Mouse (Mus musculus): Measurements from ENCODE around the gene Pkd2.
"Not testable (repeated sequence)": the region's sequence is repeated elsewhere in the genome, so short reads cannot be mapped to it uniquely, and the experiment has no call there.

Pkd2 gene

DNA sequence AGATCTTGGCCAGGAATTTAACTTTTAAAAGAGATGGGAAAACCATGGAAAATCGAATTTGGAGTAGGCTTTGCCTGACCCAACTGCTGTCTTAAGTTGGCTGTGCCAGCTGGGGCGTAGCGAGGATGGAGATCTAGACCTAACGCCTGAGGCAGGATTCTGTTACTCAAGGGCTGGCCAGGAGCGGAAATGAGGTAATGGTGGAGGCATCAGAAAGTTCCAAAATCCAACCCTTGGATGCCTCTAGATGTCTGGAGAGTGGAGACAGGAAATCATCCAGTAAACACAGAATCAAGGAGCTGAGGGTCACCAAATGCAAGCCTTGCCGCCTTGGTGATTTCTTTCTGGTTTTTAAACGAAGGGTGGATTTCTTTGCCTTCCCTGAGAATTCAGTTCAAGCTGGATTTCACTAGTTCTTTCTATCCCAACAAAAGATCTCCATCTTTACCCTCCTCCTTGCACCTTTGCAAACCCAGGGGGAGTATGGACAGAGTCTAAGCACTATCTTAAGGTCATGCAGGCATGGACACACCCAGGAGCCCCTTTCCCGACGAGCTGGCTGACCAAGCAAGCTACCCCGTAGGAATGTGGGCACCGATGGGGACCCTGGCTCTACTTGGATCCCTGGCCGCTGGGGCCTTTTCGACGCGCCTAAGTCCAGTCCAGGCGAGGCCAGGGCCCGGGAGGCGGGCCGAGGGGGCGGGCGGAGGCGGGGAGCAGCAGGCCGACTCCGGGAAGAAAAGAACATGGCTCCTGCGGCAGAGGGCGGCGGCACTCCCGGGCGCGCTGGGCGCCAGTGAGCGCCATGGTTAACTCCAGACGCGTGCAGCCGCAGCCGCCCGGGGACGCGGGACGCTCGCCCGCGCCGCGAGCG is at the start of gene Pkd2:
Gene Pkd2 (plus strand): TSS at position 619 of the 874 bp plus-strand sequence.
- DNase-seq (ENCODE audit: low read depth): peak; percentile 56

DNA sequence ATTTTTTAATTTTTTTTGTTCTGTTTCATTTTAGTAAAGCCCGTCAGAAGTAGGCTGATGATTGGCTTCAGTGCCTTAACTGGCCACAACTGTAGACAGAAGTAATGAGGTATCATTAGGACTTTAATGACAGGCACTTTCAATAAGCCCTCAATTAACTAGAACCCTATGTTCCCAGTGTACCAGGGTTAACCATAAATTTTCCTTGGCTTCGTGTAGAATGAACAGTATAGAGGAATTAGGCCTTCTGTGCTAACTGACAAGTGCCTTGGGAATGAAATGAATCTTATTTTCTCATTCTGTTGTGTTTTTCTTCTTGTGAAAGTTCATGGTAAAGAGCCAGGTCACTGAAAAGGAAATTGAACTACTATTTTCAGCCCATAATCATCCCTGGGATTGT is 43.3 kb upstream of the Pkd2 start:
- DNase-seq (ENCODE audit: low read depth): no peak

DNA sequence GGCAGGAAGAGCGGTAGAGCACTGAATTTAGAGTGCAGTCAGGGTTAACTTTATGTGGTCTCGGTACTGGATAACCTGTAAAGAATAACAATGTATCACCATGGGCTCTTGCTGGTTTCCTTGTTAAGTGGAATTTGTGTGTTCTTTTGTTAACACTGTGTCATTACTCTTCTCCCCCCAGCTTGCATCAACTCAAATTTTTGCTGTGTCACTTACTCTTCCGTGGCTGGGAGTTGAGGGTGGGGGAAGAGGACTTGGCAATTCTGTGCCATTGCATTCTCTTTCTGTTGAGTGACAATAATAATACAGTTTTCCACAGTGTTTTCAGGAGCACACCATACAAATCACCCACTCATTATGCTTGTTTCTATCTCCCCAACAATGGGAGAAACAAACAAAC is 42.2 kb upstream of the Pkd2 start:
- DNase-seq (ENCODE audit: low read depth): peak; percentile 54

DNA sequence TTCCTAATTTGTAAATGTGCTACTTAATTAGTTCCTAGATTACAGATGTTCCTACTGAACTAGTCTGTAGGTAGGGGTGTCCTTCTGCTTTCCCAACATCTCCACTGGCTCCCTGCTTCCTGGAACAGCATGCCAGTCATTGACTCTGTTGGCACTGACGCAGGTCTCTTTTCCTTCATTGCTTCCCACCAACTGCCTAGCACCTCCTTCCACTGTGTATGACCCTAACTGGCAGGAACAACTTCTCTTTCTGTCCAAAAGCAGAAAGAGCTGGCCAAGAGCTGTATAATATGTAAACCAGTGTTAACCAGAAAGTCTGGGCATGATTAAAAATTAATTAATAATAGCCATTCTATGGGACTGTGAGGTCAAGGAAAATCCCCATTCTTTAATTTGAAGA is 41.5 kb upstream of the Pkd2 start:
- no peak for DNase-seq (ENCODE audit: low read depth)

DNA sequence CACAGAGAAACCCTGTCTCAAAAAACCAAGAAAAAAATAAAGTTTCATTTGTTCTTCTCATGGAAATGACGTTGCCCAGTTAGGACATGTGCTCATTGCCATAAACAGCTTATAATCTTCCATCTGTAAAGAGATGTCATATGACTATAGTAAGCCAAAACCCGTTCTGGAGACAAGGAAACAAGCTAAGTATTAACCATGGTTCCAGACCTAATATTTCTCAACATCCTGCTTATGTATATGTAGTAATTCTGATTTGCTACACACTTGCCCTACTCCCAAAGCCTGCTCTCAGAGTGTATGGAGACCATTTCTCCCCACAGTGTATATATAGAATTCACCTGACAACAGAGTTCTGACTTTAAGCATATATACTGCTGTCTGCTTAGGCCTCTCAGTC is 37.2 kb upstream of the Pkd2 start:
- no peak for DNase-seq (ENCODE audit: low read depth)

DNA sequence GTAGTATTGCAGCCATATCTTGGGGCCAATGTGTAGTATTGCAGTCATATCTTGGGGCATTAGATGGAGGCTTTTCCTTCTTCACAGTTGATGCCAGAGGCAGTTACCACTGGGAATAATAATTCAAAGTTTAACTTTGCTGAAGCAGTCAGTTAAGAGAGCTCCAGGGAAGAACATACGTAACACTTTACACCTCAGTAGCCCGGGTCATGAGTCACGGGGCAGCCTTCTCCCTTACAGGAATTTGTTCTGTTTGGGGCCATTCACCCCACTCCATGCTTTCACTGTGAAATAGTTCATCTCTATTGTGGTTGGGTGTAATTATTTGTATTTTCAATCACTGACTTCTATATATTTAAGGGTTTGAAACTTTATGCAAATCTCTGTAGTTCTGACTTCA is 35.4 kb upstream of the Pkd2 start:
- no peak for DNase-seq (ENCODE audit: low read depth)

DNA sequence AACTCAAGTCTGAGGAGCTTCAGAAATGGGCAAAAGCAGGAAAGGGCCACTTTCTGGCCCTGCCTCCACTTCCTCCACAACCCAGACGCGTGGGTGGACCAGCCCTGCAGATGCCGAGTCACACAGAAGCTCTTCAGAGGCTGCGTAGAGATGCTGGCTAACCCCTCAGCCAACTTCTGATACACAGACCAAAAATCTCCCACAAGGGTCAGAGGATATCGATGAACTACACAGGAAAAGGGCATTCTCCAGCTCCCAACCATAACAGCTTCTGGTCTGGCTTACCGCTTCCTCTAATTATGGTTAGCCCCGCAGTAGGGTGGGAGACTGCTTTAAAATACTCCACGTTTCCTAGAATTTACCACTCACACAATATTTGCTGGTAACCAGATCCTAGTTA is 33.3 kb upstream of the Pkd2 start:
- DNase-seq (ENCODE audit: low read depth): no peak

DNA sequence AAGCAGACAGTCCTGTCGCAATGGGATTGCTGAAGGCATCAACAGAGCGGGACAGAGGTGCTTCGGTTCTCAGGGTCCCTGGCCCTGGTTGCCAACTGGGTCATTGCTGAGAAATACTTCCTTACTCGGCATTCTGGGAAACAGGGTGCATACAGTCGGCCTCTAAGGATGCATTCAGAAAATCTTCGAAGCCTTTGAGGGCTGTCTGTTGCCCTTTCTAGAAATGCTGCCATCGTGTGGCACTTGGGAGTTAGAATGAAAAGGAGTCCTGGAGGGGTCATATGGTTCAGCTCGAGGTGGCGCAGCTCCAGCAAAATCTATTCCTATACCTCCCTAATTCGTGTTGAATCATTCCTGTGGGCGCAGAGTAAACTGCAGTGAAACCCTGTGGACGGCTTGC is 26.4 kb upstream of the Pkd2 start:
- peak; percentile 82 for DNase-seq (ENCODE audit: low read depth)

DNA sequence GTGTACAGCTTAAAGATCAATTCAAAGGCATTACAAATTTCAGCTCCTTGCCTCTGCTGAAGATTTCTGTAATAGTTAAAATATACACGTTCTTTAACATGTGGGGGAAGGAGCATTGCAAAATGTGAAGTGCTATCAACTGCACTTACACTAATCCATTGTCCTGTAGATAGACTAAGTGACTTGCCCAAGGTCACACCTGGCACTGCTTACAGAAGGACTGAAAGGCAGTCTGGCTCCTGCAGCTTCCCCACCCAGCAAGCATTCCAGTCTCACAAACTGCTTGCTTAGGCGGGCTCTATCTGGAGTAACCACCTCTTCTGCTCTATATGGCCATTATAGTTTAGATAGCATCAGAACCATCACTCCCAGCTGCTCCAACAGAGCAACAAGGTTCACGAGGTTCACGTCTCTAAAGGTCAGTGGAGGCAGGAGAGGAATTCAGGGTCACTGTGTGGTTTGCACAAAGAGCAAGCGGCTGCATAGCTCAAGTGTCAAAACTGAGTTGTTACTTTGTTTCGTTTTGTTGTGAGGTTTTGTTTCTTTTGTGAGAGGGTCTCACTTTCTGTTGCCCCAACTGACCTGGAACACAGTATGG is 25.2 kb upstream of the Pkd2 start:
- peak; percentile 60 for DNase-seq (ENCODE audit: low read depth)

DNA sequence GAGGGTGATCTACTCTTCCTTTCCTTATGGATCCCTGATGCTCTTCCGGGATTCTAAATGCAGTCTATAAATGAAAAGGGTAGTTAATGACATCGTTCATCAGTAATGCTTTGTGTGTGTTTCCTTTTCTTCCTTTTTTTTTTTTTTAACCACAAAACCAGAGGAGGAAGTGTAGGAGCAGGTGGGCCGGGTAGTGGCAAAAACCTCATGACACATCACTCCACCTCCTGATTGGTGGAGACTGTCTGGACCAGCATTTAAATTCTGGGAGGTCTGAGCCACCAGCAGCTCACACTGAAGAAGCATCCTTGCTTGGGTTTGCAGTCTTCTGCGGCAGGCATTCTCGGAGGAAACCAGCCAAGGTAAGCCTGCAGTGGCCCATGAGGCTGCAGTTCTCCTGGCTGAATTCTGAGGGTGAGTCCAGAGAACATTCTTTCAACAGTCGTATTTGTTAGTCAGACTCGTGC is 24.4 kb upstream of the Pkd2 start, which contains the start of gene Spp1:
Gene Spp1 (plus strand): TSS at position 284 of the 467 bp plus-strand sequence.
- peak; percentile 96 for DNase-seq (ENCODE audit: low read depth)

DNA sequence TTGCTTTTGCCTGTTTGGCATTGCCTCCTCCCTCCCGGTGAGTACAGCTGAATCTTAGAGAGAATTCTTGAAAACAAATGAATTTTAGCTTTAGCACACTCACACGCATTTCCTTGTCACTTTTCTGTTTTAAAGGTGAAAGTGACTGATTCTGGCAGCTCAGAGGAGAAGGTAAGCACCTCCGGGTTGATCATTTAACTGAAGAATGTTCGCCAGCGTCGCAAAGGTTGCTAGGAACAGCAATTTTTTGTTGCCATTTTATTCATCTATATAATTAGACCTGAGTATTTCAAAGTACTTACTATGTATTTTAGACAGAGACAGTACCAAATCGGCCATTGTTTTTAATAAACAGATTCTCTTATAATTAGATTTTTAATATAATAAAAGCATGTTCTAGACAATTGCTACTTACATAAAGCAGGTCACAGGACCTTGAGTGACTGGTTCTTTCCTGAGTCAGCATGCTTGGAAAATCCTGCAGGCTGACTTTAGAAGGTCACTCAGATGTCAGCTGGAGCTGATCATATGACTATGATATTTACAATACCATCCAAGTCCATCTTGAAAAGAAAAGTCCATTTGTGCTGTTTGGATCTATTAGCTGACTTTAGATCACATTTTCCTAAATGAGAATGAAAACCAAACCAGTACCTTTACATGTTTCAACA is 22.7 kb upstream of the Pkd2 start:
- no peak for DNase-seq (ENCODE audit: low read depth)

DNA sequence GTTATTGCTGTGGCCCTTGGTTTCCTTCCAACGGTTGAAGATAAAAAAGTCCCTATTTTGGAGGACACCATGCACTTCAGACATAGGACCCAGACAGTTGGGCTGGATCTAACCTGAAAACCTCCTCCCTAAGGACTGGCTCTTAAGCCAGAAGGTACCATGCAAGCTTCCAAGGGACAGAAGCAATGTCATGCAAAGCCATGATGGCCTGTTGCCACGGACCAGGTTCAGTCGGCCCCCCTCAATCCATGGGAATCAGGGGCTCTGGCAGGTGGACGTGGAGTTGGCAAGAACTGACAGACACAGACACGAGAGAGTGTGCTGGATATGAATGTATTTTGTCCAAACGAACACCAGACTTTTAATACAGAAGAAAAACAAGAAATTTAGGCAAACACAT is 16.9 kb upstream of the Pkd2 start:
- no peak for DNase-seq (ENCODE audit: low read depth)

DNA sequence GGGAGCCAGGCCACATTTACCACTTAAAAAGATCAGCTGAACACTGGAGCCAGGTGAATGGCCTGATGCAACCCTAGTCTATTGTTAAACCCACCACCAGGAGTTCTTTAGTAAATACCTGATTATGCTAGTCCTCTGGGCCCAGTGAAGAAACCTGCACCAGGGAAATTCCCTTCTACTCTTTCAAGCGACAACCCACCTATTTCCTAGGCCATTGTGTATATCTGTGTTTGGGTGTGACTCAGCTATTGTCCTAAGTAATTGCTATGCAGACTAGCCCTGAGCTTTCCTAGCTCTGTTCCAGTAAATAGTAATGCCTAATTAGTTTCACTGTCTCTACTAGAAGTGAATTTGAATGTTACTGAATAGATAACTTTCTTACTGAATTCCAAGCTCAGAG is 16.4 kb upstream of the Pkd2 start:
- DNase-seq (ENCODE audit: low read depth): no peak

DNA sequence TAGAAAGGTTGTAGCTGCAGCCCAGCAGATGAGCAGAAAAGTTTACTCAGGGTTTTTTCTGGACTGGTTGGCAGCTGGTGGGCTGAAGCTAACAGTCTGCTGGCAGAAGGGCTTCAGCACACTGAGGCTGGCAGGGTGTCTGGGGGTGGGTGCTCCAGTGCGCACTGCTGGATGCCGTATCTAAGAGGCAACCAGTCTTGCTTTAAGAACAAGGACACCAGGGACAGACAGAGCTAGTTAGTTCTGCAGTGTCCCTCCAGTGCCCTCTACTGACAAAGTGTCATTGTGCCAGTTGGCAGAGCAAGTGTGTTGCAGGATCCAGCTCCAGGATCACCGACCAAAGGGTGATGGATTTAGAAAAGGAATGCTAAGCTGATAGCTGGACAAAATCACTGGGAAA is 13.1 kb upstream of the Pkd2 start:
- peak; percentile 86 for DNase-seq (ENCODE audit: low read depth)

DNA sequence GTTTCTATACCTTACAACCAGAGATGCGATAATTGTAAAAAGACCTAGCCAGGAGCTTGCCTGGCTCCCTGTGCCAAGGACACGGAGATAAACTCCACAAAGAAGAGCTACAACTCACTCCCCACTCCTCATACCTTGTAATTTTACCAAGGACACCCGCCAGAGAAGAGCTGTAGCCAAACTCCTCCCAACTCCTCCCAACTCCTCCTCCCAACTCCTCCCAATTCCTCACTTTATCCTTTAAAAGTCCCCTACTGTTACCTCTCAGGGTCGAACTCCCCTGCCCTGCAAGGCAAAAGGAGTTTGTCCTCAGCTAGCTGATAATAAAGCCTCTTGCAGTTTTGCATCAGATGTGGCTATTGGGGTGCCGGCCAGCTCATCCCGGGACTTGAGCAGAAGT is 10.9 kb upstream of the Pkd2 start:
- DNase-seq (ENCODE audit: low read depth): not testable (repeated sequence)

DNA sequence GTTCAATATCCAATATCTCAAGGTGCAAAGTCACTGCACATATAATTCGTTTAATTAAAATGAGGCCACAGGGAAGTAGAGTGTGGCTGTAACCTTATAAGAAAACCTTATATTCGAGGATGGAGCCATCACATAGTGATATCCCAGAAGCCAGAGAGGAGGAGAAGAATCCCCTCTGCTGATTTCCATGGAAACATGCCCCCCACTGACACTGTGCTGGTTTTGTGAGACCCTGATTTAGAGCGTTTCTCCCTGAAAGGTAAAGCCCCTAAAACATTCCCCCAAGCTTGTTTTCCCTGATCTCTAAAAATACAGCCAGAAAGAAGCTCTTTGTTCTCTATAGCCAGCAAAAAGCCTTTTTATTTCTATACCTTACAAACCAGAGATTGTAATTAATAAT is 9.8 kb upstream of the Pkd2 start:
- no peak for DNase-seq (ENCODE audit: low read depth)

DNA sequence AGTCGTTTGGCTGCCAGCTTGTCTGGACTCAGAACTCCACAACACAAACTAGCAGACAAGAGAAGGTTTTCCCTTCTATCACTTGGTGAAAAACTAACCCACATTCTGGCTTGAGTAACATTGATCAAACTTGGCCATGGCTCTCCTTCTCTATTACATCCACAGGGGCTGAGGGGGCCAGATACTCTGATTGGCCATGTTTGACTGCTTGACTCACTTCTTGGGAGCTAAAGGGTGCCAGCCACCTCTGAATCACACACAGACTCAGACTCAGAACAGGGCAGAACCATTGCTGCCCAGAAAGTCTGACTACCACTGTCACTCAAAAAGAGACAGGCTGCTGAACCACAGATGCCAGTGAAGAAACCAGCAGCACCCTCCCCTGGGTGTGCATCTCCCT is 6.2 kb upstream of the Pkd2 start:
- DNase-seq (ENCODE audit: low read depth): no peak

DNA sequence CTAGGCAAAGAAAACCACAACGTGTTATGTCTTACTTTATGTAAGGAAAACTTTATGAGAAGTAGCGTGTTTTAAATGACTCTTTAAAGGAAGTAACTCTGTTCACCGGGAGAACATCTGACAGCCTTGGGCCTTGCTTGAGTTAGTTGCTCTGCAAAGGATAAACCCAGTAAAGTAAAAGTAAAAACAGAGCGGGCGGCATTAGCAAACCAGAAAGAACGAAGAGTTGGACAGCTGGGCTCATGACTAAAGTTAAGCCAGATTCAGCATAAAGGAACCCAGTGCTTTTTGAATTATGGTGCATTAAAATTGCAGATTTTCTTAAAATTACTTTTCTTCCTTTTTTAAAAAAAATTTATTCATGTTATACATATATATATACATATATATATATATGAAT is 4.7 kb upstream of the Pkd2 start:
- no peak for DNase-seq (ENCODE audit: low read depth)

DNA sequence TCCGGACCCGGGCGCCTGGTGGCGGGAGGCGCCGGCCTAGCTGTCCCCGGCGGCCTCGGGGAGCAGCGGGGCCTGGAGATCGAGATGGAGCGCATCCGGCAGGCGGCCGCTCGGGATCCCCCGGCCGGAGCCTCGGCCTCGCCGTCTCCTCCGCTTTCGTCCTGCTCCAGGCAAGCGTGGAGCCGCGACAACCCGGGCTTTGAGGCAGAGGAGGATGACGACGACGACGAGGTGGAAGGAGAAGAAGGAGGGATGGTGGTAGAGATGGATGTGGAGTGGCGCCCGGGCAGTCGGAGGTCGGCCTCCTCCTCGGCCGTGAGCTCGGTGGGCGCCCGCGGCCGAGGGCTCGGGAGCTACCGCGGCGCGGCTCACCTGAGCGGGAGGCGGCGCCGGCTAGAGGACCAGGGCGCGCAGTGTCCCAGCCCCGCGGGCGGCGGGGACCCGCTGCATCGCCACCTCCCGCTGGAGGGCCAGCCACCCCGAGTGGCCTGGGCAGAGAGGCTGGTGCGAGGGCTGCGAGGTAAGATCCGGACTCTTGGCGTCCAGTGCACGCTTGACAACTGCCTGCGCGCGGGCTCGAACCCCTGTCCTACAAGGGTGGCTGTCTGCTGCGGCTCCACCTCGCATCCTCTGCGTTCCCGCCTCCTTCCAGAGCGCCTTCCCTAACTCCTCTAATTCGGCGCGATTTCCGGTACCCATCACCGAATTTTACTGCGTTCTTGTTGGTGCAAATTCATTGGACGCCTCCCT is 631 bp downstream of the Pkd2 start:
- DNase-seq (ENCODE audit: low read depth): no peak

DNA sequence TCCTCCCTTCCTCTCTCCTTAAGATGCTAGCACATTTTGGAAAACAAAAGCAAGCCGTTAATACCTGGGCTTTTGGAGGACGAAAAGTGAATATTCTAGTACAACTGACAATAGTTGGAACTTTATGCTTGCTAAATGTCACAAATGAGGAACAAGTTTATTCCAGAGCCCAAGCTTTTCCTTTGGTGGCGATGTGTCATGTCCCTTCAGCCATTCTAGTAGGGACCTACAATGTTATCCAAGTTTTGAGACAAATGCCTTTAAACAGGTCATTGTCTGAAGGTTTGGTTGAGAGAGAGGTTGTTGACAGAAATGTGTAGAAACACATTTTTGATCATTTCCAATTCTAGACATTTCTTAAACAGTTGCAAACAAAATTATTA is 1.2 kb downstream of the Pkd2 start:
- DNase-seq (ENCODE audit: low read depth): no peak

DNA sequence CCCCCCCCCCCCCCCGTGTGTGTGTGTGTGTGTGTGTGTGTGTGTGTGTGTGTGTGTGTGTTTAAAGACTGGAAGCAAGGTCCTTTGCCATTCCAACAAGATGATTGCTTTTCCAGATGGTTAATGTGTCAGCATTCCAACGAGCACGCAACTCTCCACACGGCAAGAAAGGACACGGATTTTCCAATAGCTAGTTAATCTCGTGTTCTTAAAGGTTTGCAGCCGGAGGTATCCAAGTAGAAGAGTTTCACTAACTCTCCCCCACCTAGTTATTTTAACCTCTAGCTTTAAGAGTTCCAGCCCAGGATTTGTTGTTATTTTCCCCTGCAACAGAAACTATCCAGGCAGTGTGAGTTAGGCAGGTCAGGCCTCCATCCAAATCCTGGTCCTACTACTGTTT is 1.6 kb downstream of the Pkd2 start:
- no peak for DNase-seq (ENCODE audit: low read depth)

DNA sequence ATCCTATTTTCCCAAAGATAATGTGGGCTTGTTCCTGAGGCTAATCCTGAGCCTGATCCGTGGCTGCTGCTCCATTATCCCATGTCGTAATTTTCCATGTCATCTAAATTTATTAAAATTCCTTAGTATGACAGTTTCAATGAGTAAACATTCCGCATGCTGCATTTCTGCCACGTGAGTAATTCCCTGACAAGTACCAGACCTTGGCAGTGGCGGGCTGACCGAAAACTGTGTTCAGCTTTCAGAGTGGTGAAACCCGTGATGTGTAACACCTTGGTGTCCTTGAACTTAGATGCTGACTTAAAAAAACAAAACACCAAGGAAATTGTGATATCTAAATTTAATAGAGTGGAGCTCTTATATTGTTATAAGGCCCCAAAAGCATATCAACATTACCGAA is 6.0 kb downstream of the Pkd2 start:
- DNase-seq (ENCODE audit: low read depth): no peak
